Mouse (Mus musculus): Measurements from ENCODE around the gene Mrps10.

Gene Mrps10

GRCm38 (mm10) chr17:47368401-47369086 lies at the start of gene Mrps10:
TSS of gene Mrps10 (plus strand) at chr17:47368887.
- peak; percentile 94 for DNase-seq (ENCODE audit: low read depth, low spot score)

- no peak for DNase-seq (ENCODE audit: low read depth, low spot score)
Measured at GRCm38 (mm10) chr17:47318972-47319625, 49.6 kb upstream of the Mrps10 start.

GRCm38 (mm10) chr17:47319761-47320160 lies 48.9 kb upstream of the Mrps10 start:
- no peak for DNase-seq (ENCODE audit: low read depth, low spot score)

DNA sequence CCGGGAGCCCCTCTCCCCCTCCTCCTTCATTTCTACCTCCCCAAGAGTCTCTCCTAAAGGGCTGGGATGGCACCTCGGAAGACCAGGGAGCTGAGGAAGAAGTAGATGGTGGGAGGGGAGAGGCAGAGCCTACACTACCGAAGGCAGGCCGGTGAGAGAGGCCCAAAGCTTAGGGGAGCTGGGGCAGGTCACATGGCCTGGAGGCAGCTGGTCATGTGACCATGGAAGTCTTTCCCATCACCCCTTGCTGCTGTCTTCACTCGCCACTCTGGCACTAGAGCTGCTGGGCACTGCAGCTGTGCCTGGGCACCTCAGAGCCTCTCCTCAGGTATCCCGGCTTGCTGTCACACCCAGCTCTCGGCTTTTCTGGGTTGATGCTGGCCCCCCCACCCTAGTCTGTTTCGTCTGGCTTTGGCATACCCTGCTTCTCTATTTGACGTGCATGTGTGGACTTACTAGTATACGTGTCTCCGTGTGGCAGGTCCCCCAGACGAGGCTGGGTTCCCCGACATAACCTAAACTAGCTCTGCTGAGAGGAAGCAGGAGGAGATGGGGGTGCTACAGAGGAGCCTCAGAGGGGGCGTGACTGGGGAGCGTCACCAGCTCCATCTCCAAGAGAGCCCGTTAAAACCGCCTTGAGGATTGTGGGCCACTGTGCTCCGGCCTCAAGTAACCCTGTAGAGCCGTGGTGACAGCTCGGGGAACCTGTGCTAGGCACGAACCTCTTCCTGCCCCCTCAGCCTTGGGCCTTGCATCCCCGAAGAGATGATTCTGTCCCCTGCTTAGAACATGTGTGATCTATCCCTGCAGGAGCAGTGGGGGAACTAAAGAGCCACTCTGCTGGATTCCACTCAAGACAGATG lies 46.3 kb upstream of the Mrps10 start:
- DNase-seq (ENCODE audit: low read depth, low spot score), result no peak

- DNase-seq (ENCODE audit: low read depth, low spot score), result no peak
Measured at GRCm38 (mm10) chr17:47322991-47323295, 45.7 kb upstream of the Mrps10 start.

DNA sequence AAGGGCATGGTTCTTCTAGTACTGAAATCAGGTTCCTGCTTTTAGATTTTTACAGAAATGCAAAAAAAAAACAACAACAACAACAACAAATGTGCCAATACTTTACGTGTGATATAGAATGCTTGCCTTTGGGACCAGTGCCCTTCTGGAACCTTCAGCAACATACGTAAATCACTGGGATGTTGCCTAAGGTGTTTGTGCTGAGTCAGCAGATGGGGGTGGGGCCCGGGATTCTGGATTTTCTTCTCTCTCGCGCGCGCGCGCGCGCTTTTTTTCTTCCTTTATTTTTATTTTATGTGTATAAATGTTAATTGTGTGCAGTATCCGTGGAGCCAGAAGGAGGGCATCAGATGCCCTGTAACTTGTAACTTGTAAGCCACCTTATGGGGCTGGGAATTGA lies 41.1 kb upstream of the Mrps10 start:
- no peak for DNase-seq (ENCODE audit: low read depth, low spot score)

- no peak for DNase-seq (ENCODE audit: low read depth, low spot score)
Measured at GRCm38 (mm10) chr17:47327969-47328368, 40.7 kb upstream of the Mrps10 start.

- DNase-seq (ENCODE audit: low read depth, low spot score), result no peak
Measured at GRCm38 (mm10) chr17:47328552-47329343, 39.9 kb upstream of the Mrps10 start.

DNA sequence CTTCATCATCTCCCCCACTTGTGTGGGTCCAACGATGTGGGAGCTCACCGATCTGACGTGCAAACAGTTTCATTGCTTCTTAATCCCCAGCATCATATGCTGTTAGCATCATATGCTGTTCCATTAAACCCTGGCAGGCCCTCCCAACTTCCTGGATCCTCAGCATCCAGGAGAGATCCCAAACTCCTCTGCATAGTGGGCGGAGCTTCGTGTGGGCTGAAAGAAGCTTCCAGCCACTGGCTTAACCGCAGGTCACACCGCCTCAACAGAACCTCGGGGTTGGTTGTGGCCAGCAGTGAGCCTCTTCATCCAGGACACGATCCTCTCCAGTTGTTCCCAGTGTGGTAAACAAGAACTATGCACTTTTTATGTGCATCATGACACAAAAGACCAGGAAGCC lies 38.1 kb upstream of the Mrps10 start:
- DNase-seq (ENCODE audit: low read depth, low spot score), result no peak

DNA sequence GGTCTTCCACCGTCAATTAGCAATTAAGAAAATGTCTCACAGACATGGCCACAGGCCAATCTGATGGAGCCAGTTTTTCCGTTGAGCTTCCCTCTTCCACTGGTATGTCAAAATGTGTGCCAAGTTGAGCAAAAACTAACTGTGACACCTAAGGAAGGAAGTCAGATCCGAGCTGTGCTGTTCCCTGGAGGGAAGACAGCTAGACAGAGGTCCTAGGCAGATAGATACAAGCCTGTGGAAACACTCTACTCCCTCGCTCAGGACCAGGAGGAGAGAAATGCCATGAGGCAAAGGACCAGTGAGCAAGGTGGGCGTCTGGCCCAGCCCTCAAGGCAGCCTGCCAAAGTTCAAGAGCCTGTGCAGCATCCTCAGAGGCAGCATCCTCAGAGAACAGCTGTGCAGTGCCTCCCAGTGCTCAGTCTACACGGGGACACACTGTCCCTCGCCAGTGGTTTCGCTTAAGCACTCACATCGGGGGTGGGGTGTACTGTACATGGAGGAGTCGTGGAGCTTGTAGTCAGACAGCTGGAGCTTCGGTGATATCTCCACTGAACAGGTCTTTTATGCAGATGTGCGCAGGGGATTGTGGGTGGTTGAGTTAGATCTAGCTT lies 36.6 kb upstream of the Mrps10 start:
- DNase-seq (ENCODE audit: low read depth, low spot score), result peak; percentile 55

DNA sequence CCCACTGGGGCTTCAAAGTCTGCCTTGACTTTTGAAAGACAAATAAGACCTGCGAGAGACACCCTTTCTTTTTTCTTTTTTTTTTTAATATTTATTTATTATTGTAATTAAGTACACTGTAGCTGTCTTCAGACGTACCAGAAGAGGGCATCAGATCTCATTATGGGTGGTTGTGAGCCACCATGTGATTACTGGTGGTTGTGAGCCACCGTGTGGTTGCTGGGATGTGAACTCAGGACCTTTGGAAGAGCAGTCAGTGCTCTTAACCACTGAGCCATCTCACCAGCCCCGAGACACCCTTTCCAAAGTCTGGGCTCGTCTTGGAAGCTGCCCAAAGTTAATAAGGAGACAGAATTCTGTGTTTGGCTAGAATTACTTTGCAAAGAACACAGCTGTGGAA lies 36.0 kb upstream of the Mrps10 start:
- DNase-seq (ENCODE audit: low read depth, low spot score), result peak; percentile 40

DNA sequence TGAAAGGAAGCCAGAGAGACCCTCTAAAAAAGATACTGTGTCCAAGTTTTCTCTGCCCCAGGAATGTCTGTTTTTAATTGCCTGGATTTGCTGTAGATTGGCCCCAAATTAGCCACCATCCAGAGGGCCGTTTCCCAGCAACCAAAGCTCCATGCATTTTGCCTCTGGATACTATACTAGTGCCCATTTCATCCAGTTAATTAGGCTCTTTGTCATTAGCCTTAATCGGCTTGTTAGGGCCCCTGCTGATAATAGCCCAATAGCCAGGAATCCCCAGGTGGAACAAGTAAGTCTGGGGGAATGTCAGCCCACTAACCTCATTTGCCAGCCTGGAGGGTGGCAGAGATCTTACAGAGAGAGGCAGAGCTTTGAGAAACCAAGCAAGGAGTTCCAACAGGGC lies 35.3 kb upstream of the Mrps10 start:
- DNase-seq (ENCODE audit: low read depth, low spot score), result no peak

- DNase-seq (ENCODE audit: low read depth, low spot score), result no peak
Measured at GRCm38 (mm10) chr17:47343121-47343520, 25.6 kb upstream of the Mrps10 start.

- no peak for DNase-seq (ENCODE audit: low read depth, low spot score)
Measured at GRCm38 (mm10) chr17:47349721-47350319, 18.9 kb upstream of the Mrps10 start.

GRCm38 (mm10) chr17:47359964-47360363 lies 8.7 kb upstream of the Mrps10 start:
- DNase-seq (ENCODE audit: low read depth, low spot score), result peak; percentile 45

DNA sequence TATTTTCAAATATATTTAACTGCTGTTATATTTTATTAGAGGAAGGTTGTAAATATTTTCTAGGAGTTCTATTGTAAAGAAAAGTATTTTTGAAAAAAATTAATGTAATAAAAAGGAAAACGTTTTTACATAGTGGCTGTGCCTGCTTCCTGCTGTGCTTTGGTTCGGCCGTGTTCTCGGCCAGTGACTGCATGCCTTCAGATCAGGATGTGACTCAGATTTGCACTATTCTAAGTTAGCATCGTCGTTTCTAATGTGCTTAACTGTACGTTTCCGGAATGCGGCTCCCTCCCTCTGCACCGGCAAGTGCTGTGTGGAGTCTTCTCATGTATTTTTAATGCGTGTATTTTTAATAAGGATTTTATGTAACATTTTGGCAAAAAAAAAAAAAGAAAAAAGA lies 7.3 kb upstream of the Mrps10 start:
- no peak for DNase-seq (ENCODE audit: low read depth, low spot score)

GRCm38 (mm10) chr17:47369087-47369443 lies 378 bp downstream of the Mrps10 start:
- no peak for DNase-seq (ENCODE audit: low read depth, low spot score)

GRCm38 (mm10) chr17:47371451-47371850 lies 2.8 kb downstream of the Mrps10 start:
- DNase-seq (ENCODE audit: low read depth, low spot score), result peak; percentile 83

- DNase-seq (ENCODE audit: low read depth, low spot score), result peak; percentile 85
Measured at GRCm38 (mm10) chr17:47373991-47374390, 5.3 kb downstream of the Mrps10 start.

- DNase-seq (ENCODE audit: low read depth, low spot score), result no peak
Measured at GRCm38 (mm10) chr17:47376779-47377280, 8.1 kb downstream of the Mrps10 start.

GRCm38 (mm10) chr17:47378133-47378532 lies 9.4 kb downstream of the Mrps10 start:
- no peak for DNase-seq (ENCODE audit: low read depth, low spot score)

Measured in 3T3-L1 (cell line).